In genomic region chr14:20041836-20042235, GRCm38 (mm10) we compare ENCODE assay signal across 32 mouse cellular contexts.
DNase-seq lines count a peak whose midpoint lies in the region; ATAC-seq and TF ChIP-seq lines count a peak whose summit lies in the region.
"Had no signal": no experiment of that assay in that cellular context is flagged by ENCODE, and none has a peak within 500 bp of the region (broad histone marks: within the 10 kb centered on the region; RNA-seq: fewer than 3 reads in every experiment).

No protein-coding gene starts in this region.

- no peak for TF ChIP-seq RAD21 in MEL (IDR thresholded peaks at IDR 0.05; ENCODE audit: low read depth, low read length)

- peaks cover 0 to 11% of the 10 kb centered on the region in 2 experiments; a peak in 3 of 4 replicates for H3K4me1 ChIP-seq in MEL (ENCODE audit: control insufficient read depth in 1 of 2, insufficient read depth in 2 of 2, low read length in 2 of 2)
- H3K4me1 ChIP-seq in forebrain, embryonic 14.5 days (ENCODE audit: control insufficient read depth, insufficient read depth, low read length), result no peaks in the 10 kb centered on the region
- H3K4me1 ChIP-seq in liver, embryonic 11.5 days (replicated peaks; ENCODE audit: control insufficient read depth, insufficient read depth, low read length), result no peaks in the 10 kb centered on the region
- H3K4me1 ChIP-seq: embryonic facial prominence, embryonic 13.5 days; forebrain, embryonic 10.5 days; hindbrain, embryonic 12.5 days; intestine, embryonic 15.5 days; limb, embryonic 10.5 days; limb, embryonic 15.5 days; liver, embryonic 15.5 days; neural tube, embryonic 12.5 days had no signal

- peaks cover 0 to 7% of the 10 kb centered on the region in 2 experiments; a peak in 1 of 4 replicates for H3K36me3 ChIP-seq in MEL (ENCODE audit: control insufficient read depth in 1 of 2, insufficient read depth in 2 of 2, low read length in 2 of 2)
- no peaks in the 10 kb centered on the region for H3K36me3 ChIP-seq in forebrain, embryonic 14.5 days (ENCODE audit: control insufficient read depth, insufficient read depth, low read length)
- H3K36me3 ChIP-seq in liver, embryonic 11.5 days (ENCODE audit: control insufficient read depth, insufficient read depth, low read length), result no peaks in the 10 kb centered on the region
- H3K36me3 ChIP-seq: embryonic facial prominence, embryonic 13.5 days; forebrain, embryonic 10.5 days; G1E; hindbrain, embryonic 12.5 days; intestine, embryonic 15.5 days; limb, embryonic 10.5 days; limb, embryonic 15.5 days; liver, embryonic 15.5 days; neural tube, embryonic 12.5 days had no signal

- no peak for TF ChIP-seq POLR2A in MEL (IDR thresholded peaks at IDR 0.05; ENCODE audit: control insufficient read depth in 1 of 2, insufficient read depth in 1 of 2, low read depth in 1 of 2, low read length in 2 of 2, poor library complexity in 1 of 2)

- H3K9ac ChIP-seq in MEL (ENCODE audit: control insufficient read depth, low read depth, low read length, poor library complexity, severe bottlenecking), result no peak overlapping the region
- no peak overlapping the region for H3K9ac ChIP-seq in forebrain, embryonic 14.5 days (ENCODE audit: low read length)
- no peak overlapping the region for H3K9ac ChIP-seq in liver, embryonic 11.5 days (ENCODE audit: low read depth, low read length)
- H3K9ac ChIP-seq: embryonic facial prominence, embryonic 13.5 days; forebrain, postnatal 0 days; hindbrain, embryonic 12.5 days; intestine, embryonic 15.5 days; limb, embryonic 15.5 days; liver, embryonic 15.5 days; lung, embryonic 14.5 days; neural tube, embryonic 12.5 days had no signal

- no peaks in the 10 kb centered on the region for H3K9me3 ChIP-seq in MEL (replicated peaks; ENCODE audit: insufficient read depth, low read length)
- H3K9me3 ChIP-seq in forebrain, embryonic 14.5 days (replicated peaks; ENCODE audit: control insufficient read depth, low read length), result no peaks in the 10 kb centered on the region
- no peaks in the 10 kb centered on the region for H3K9me3 ChIP-seq in liver, embryonic 11.5 days (ENCODE audit: control insufficient read depth, low read length)
- H3K9me3 ChIP-seq: embryonic facial prominence, embryonic 13.5 days; forebrain, embryonic 10.5 days; G1E; hindbrain, embryonic 12.5 days; intestine, embryonic 15.5 days; limb, embryonic 10.5 days; limb, embryonic 15.5 days; liver, embryonic 15.5 days; neural tube, embryonic 12.5 days had no signal

- no peak overlapping the region for H3K4me3 ChIP-seq in MEL (ENCODE audit: control insufficient read depth in 1 of 2, insufficient read depth in 1 of 2, low read depth in 2 of 2, low read length in 2 of 2)
- H3K4me3 ChIP-seq in forebrain, embryonic 14.5 days (ENCODE audit: low read depth, low read length), result no peak overlapping the region
- no peak overlapping the region for H3K4me3 ChIP-seq in liver, embryonic 11.5 days (ENCODE audit: low read depth, low read length)
- H3K4me3 ChIP-seq: embryonic facial prominence, embryonic 13.5 days; forebrain, embryonic 10.5 days; heart, adult 2 months; hindbrain, embryonic 12.5 days; intestine, embryonic 15.5 days; limb, embryonic 10.5 days; limb, embryonic 15.5 days; liver, embryonic 15.5 days; myocyte; neural tube, embryonic 12.5 days had no signal

- no peak for TF ChIP-seq CTCF in MEL (IDR thresholded peaks at IDR 0.05 in 2 of 3, conservative IDR thresholded peaks at IDR 0.05 in 1 of 3; ENCODE audit: control insufficient read depth in 1 of 3, insufficient read depth in 1 of 3, low read depth in 2 of 3, low read length in 3 of 3, poor library complexity in 1 of 3, severe bottlenecking in 1 of 3)

- TF ChIP-seq EP300 in MEL (IDR thresholded peaks at IDR 0.05; ENCODE audit: low read depth in 1 of 2, low read length in 2 of 2), result peak in 1 of 2 experiments; percentile 34; a peak in 1 of 4 replicates

- DNase-seq in MEL (ENCODE audit: low read depth, low spot score) (peak; percentile 24), adipocyte (ENCODE audit: low spot score) (no peak)
- peak; percentile 48 to 64 for DNase-seq in thymus, postnatal 10 days (ENCODE audit: low spot score in 2 of 2)
- no peak for DNase-seq in forebrain, embryonic 14.5 days (ENCODE audit: low spot score)
- no peak for DNase-seq in liver, embryonic 11.5 days (ENCODE audit: low spot score)
- DNase-seq: adrenal gland, postnatal 25 days; cerebellum, adult 11-12 months; cerebellum, adult 9-11 months; forebrain, postnatal 0 days; gastrocnemius, postnatal 25 days; heart, adult 2 months; kidney, adult 2 months; kidney, postnatal 4 days; layer of hippocampus, postnatal 36 days; lung, embryonic 14.5 days; lung, postnatal 14 days; right cerebral cortex, adult 18-20 months; right cerebral cortex, postnatal 4 days had no signal

- no peak overlapping the region for H3K4me2 ChIP-seq in forebrain, embryonic 14.5 days (ENCODE audit: low read length)
- H3K4me2 ChIP-seq in liver, embryonic 11.5 days, result no peak overlapping the region
- H3K4me2 ChIP-seq: embryonic facial prominence, embryonic 13.5 days; hindbrain, embryonic 12.5 days; intestine, embryonic 15.5 days; limb, embryonic 15.5 days; liver, embryonic 15.5 days; lung, embryonic 14.5 days; midbrain, embryonic 11.5 days; neural tube, embryonic 12.5 days had no signal

- H3K27ac ChIP-seq in MEL (ENCODE audit: control insufficient read depth, low read depth, low read length), result no peak overlapping the region
- H3K27ac ChIP-seq in forebrain, embryonic 14.5 days (ENCODE audit: low read depth, low read length), result no peak overlapping the region
- H3K27ac ChIP-seq in liver, embryonic 11.5 days (ENCODE audit: low read depth, low read length), result no peak overlapping the region
- H3K27ac ChIP-seq: embryonic facial prominence, embryonic 13.5 days; forebrain, embryonic 10.5 days; heart, adult 2 months; hindbrain, embryonic 12.5 days; hindbrain, postnatal 0 days; intestine, embryonic 15.5 days; limb, embryonic 10.5 days; limb, embryonic 15.5 days; liver, embryonic 15.5 days; neural tube, embryonic 12.5 days had no signal

- peak; percentile 24; the same call in 1 of the 2 replicates for ATAC-seq in megakaryocyte progenitor cell, adult 5-6 weeks (replicated peaks; ENCODE audit: poor library complexity)
- ATAC-seq in forebrain, embryonic 14.5 days, result no peak
- no peak for ATAC-seq in liver, embryonic 11.5 days (replicated peaks; ENCODE audit: low FRiP score)
- ATAC-seq: forebrain, postnatal 0 days; hindbrain, postnatal 0 days; intestine, embryonic 15.5 days; Patski had no signal

- peaks cover 0 to 1% of the 10 kb centered on the region in 2 experiments; a peak in 1 of 4 replicates for H3K27me3 ChIP-seq in MEL (ENCODE audit: control insufficient read depth in 1 of 2, insufficient read depth in 2 of 2, low read length in 2 of 2)
- H3K27me3 ChIP-seq in forebrain, embryonic 14.5 days (replicated peaks; ENCODE audit: control insufficient read depth, insufficient read depth, low read length), result no peaks in the 10 kb centered on the region
- H3K27me3 ChIP-seq in liver, embryonic 11.5 days (replicated peaks; ENCODE audit: control insufficient read depth, insufficient read depth, low read length), result no peaks in the 10 kb centered on the region
- H3K27me3 ChIP-seq: embryonic facial prominence, embryonic 13.5 days; hindbrain, embryonic 12.5 days; intestine, embryonic 15.5 days; limb, embryonic 15.5 days; neural tube, embryonic 12.5 days; Patski had no signal

- no peaks in the 10 kb centered on the region for H3K79me2 ChIP-seq in MEL (ENCODE audit: control insufficient read depth, insufficient read depth, low read length, poor library complexity)

- 85% methylated on average over 2 of the region's 2 CpGs for WGBS in forebrain, embryonic 14.5 days
- 48% methylated on average over 2 of the region's 2 CpGs for WGBS in liver, embryonic 11.5 days

TF ChIP-seq in MEL, 35 proteins besides CTCF, POLR2A, EP300 and RAD21:
- TF ChIP-seq MAFK (IDR thresholded peaks at IDR 0.05; ENCODE audit: borderline replicate concordance, low read depth, low read length), result no peak
- peak; percentile 29; the same call in 1 of the 2 replicates for TF ChIP-seq GATA1 (IDR thresholded peaks at IDR 0.05; ENCODE audit: low read depth, low read length)
- peak; percentile 73 for TF ChIP-seq USF1 (IDR thresholded peaks at IDR 0.05; ENCODE audit: low read depth, low read length)
- no peak for TF ChIP-seq ZNF384 (IDR thresholded peaks at IDR 0.05; ENCODE audit: low read depth, low read length)
- no peak for TF ChIP-seq NELFE (IDR thresholded peaks at IDR 0.05; ENCODE audit: low read depth, low read length)
- no peak for TF ChIP-seq POLR2AphosphoS5 (IDR thresholded peaks at IDR 0.05; ENCODE audit: borderline replicate concordance, low read depth, low read length)
- TF ChIP-seq MXI1 (IDR thresholded peaks at IDR 0.05; ENCODE audit: low read depth, low read length), result no peak
- no peak for TF ChIP-seq E2F4 (IDR thresholded peaks at IDR 0.05; ENCODE audit: borderline replicate concordance, low read depth, low read length)
- 0 out of 2 replicates have a peak, but pooled peaks have one; percentile 40 for TF ChIP-seq ETS1 (IDR thresholded peaks at IDR 0.05; ENCODE audit: low read depth, low read length)
- TF ChIP-seq BHLHE40 (IDR thresholded peaks at IDR 0.05; ENCODE audit: borderline replicate concordance, low read depth, low read length), result peak; percentile 41; the same call in 1 of the 2 replicates
- no peak for TF ChIP-seq ZKSCAN1 (IDR thresholded peaks at IDR 0.05; ENCODE audit: low read depth, low read length)
- no peak for TF ChIP-seq ZC3H11A (IDR thresholded peaks at IDR 0.05; ENCODE audit: low read depth, low read length)

Comparison
In these comparisons a context has a peak if more than half of its experiments do, and no peak if none do; other contexts are left out.
1. DNase-seq: peak in MEL (single experiment) and thymus, postnatal 10 days (2 of 2); none in adipocyte (single experiment), forebrain, embryonic 14.5 days (single experiment) and liver, embryonic 11.5 days (single experiment).